Mouse (Mus musculus) neural tube, embryonic 15.5 days (tissue): ENCODE data around the gene Lrrk1. TPM values are rescaled to one million over a fixed set of nuclear protein-coding genes. Genes with fewer than 3 reads are reported as not detected.

Experiments
- ATAC-seq: fragments of 200-750 bp; cut with Nextera tagmentation; 2 replicates; pipeline ENCODE4 v1.8.0; 2017; ENCODE audit warnings: mild to moderate bottlenecking, moderate TSS enrichment, moderate library complexity; ENCODE audit not compliant: low FRiP score
- H3K27ac ChIP-seq: fragments of 300-500 bp; sonication (generic); replicated peaks from 2 replicates; pipeline ENCODE4 v1.5.1; 2015; ENCODE audit warnings: mild to moderate bottlenecking, inconsistent platforms
- H3K27me3 ChIP-seq: fragments of 300-500 bp; sonication (generic); replicated peaks from 2 replicates; pipeline ENCODE4 v1.6.1; 2015; ENCODE audit warnings: inconsistent platforms
- H3K36me3 ChIP-seq: fragments of 300-500 bp; sonication (generic); 2 replicates; pipeline ENCODE4 v1.6.1; 2015; ENCODE audit warnings: inconsistent platforms
- H3K4me1 ChIP-seq: fragments of 300-500 bp; sonication (generic); 2 replicates; pipeline ENCODE4 v1.6.1; 2015; ENCODE audit warnings: inconsistent platforms
- H3K4me2 ChIP-seq: fragments of 300-500 bp; sonication (generic); 2 replicates; pipeline ENCODE4 v1.6.1; 2015; ENCODE audit warnings: inconsistent platforms, mild to moderate bottlenecking, moderate library complexity
- H3K4me3 ChIP-seq: fragments of 300-500 bp; sonication (generic); replicated peaks from 2 replicates; pipeline ENCODE4 v1.5.1; 2015; ENCODE audit warnings: mild to moderate bottlenecking, inconsistent platforms
- H3K9ac ChIP-seq: fragments of 300-500 bp; sonication (generic); replicated peaks from 2 replicates; pipeline ENCODE4 v1.6.1; 2015; ENCODE audit warnings: mild to moderate bottlenecking, inconsistent platforms
- H3K9me3 ChIP-seq: fragments of 300-500 bp; sonication (generic); replicated peaks from 2 replicates; pipeline ENCODE4 v1.6.1; 2016; ENCODE audit warnings: inconsistent platforms
- WGBS: fragments of 180-500 bp; shearing (Covaris S2); methylation state at CpG from one replicate; pipeline ENCODE4 v1.1.7; 2015; ENCODE audit warnings: mixed read lengths; 5-methylcytosine and 5-hydroxymethylcytosine counted together
- polyA plus RNA-seq: library from polyadenylated mRNA; unstranded; fragments of >200 nt; fragmentation: Nextera tagmentation; extraction: Ambion mirVana; gene quantifications from 2 replicates; pipeline ENCODE4 v1.2.1, GENCODE M21; 2015

Gene Lrrk1
- polyA plus RNA-seq, 1 experiment from 2014 or later = 5.1 TPM

- Histone ChIP-seq H3K9ac (no peak overlapping the region), H3K4me1 (no peaks in the 10 kb centered on the region), H3K4me2 (no peak overlapping the region), H3K4me3 (no peak overlapping the region), H3K27me3 (no peaks in the 10 kb centered on the region), H3K27ac (no peak overlapping the region), H3K36me3 (no peaks in the 10 kb centered on the region), H3K9me3 (no peaks in the 10 kb centered on the region)
- ATAC-seq = no peak
- WGBS = 87% methylated on average over 10 of the region's 10 CpGs
These were observed 11.6 kb downstream of the Lrrk1 start for GRCm38 (mm10) chr7:66376560-66376959.

DNA sequence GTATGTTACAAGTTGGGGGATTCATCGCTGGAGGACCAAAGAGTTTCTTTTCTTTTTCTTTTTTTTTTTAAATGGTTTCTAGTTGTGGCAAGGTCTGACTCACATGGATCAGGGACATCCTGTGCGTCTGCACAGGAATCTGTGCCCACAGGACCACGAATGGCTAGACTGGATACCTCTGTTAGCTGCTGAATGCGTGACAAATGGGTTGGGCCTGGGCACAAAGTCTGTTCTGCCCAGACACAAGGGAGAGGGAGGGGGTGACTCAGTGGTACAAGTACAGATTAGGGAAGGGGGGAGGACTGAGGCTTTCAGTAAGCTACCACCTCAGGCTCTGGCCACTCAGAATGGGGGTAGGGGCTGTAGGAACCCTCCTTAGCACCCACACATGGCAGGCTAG is 12.4 kb downstream of the Lrrk1 start:
- H3K9ac ChIP-seq = no peak overlapping the region
- no peak overlapping the region for H3K4me3 ChIP-seq
- H3K27ac ChIP-seq = no peak overlapping the region
- WGBS = 79% methylated on average over 4 of the region's 4 CpGs
- H3K9me3 ChIP-seq = no peaks in the 10 kb centered on the region
- H3K36me3 ChIP-seq = no peaks in the 10 kb centered on the region
- ATAC-seq = no peak
- no peaks in the 10 kb centered on the region for H3K27me3 ChIP-seq
- H3K4me1 ChIP-seq = no peaks in the 10 kb centered on the region
- H3K4me2 ChIP-seq = no peak overlapping the region

DNA sequence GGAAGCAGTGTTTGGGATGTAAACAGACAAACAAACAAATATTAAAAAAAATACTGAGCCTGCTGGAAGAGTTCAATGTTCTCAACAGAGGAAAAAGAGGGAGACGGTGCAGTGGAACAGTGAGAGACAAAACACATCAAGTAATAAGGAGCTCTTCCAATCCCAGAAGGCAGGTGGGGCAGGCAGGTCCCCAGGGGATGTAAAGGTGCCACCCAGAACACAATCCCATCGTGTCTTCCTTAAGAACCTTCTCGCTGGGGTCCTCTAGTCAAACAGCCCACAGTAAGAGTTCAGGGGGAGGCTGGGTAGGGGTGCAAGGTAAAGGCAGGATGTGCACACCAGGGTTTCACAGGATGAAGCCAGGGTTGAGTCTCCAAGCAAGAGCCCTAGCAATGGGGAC is 14.8 kb downstream of the Lrrk1 start:
- no peak overlapping the region for H3K9ac ChIP-seq
- no peak overlapping the region for H3K27ac ChIP-seq
- H3K4me2 ChIP-seq = no peak overlapping the region
- no peaks in the 10 kb centered on the region for H3K4me1 ChIP-seq
- no peak for ATAC-seq
- H3K27me3 ChIP-seq = no peaks in the 10 kb centered on the region
- WGBS = 94% methylated on average over 3 of the region's 3 CpGs
- no peak overlapping the region for H3K4me3 ChIP-seq
- no peaks in the 10 kb centered on the region for H3K36me3 ChIP-seq
- H3K9me3 ChIP-seq = no peaks in the 10 kb centered on the region

- Histone ChIP-seq H3K9ac (no peak overlapping the region), H3K4me2 (no peak overlapping the region), H3K36me3 (no peaks in the 10 kb centered on the region), H3K4me3 (no peak overlapping the region), H3K27ac (no peak overlapping the region), H3K9me3 (no peaks in the 10 kb centered on the region), H3K27me3 (no peaks in the 10 kb centered on the region), H3K4me1 (no peaks in the 10 kb centered on the region)
- 84% methylated on average over 6 of the region's 6 CpGs for WGBS
- no peak for ATAC-seq
These were observed 17.2 kb downstream of the Lrrk1 start for GRCm38 (mm10) chr7:66370970-66371369.

GRCm38 (mm10) chr7:66369934-66370445 is 18.2 kb downstream of the Lrrk1 start:
- Histone ChIP-seq H3K36me3 (no peaks in the 10 kb centered on the region), H3K4me1 (no peaks in the 10 kb centered on the region), H3K27me3 (no peaks in the 10 kb centered on the region), H3K9ac (no peak overlapping the region), H3K27ac (no peak overlapping the region), H3K4me2 (no peak overlapping the region), H3K4me3 (no peak overlapping the region), H3K9me3 (no peaks in the 10 kb centered on the region)
- 77% methylated on average over 5 of the region's 5 CpGs for WGBS
- no peak for ATAC-seq

DNA sequence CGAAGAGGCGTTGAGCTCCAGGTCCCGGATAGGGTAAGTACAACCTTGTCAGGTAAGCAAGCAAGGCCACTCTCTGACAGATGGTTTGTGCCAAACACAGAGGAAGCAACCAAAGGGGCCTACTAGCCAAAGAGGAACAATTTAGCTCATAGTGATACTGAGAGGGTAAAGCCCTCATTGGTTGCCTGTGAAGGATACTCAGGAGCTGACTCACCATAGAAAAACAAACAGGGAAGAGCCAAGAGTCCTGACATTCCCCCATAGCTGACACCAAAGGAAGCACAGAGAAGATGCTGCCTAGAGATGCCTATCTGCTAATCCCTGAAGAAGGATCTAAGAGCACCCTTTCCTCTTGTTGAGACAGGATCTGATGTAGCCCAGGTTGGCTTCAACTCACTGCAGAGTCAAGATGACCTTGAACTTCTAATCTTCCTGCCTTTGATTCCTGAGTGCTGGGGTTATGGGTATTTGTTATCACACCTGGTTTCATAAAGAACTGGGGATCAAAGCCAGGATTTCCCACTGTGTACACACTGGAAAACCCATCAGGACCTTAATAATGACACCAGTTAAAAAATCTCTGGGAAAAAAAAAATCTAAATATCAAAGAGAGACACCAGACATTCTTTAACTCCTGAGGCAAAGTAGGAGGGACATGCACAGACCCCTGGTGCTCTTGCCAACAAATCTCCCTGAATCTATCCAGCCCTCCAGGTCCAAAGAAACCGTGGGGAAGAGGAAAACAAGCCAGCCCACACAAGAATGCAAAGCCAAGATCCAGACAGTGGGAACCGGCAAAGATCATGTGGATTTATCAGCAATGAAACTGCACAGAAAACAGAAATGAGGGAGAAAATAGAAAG is 18.8 kb downstream of the Lrrk1 start:
- no peak for ATAC-seq

DNA sequence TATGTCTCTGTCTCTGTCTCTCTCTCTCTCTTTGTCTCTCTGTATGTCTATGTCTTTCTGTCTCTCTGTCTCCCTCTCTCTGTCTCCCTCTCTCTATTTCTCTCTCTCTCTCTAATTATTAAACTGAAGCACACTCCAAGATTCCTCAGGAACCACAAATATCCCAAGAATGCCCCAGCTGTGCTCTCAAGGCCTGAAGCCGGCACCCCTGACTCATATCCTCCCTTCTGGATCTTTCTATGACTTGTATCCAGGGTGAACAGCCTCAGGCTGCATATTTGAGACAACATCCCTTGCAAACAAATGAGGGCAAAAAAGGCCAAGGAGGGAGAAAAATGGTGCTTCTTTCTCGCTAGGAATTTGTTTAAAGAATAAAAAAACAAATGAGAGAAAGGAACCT is 22.2 kb downstream of the Lrrk1 start, which contains the start of gene Gm10974:
TSS of gene Gm10974 (plus strand) at position 2 of the 400 bp plus-strand sequence.
- no peak within 1 kb of the TSS for H3K9ac ChIP-seq
- no peaks in the 10 kb centered on the region for H3K36me3 ChIP-seq
- no peak within 1 kb of the TSS for H3K27ac ChIP-seq
- no peak for ATAC-seq
- no peaks in the 10 kb centered on the region for H3K27me3 ChIP-seq
- no peak within 1 kb of the TSS for H3K4me3 ChIP-seq
- no peaks in the 10 kb centered on the region for H3K9me3 ChIP-seq
- 68% methylated on average over 2 of the region's 2 CpGs for WGBS
- no peak within 1 kb of the TSS for H3K4me2 ChIP-seq
- H3K4me1 ChIP-seq = no peaks in the 10 kb centered on the region

More for the DNA sequence above, 18.8 kb downstream of the Lrrk1 start:
- no peak overlapping the region for H3K4me3 ChIP-seq
- H3K9ac ChIP-seq = no peak overlapping the region
- 79% methylated on average over 5 of the region's 5 CpGs for WGBS
- no peak overlapping the region for H3K4me2 ChIP-seq
- no peaks in the 10 kb centered on the region for H3K27me3 ChIP-seq
- no peaks in the 10 kb centered on the region for H3K9me3 ChIP-seq
- H3K4me1 ChIP-seq = no peaks in the 10 kb centered on the region
- no peaks in the 10 kb centered on the region for H3K36me3 ChIP-seq
- H3K27ac ChIP-seq = no peak overlapping the region

- WGBS = 77% methylated on average over 2 of the region's 2 CpGs
- no peak for ATAC-seq
- H3K4me2 ChIP-seq = no peak overlapping the region
These were observed 22.7 kb downstream of the Lrrk1 start for GRCm38 (mm10) chr7:66365411-66365810.

GRCm38 (mm10) chr7:66364491-66364890 is 23.7 kb downstream of the Lrrk1 start:
- ATAC-seq = no peak
- Histone ChIP-seq H3K27ac (no peak overlapping the region), H3K4me2 (no peak overlapping the region), H3K9me3 (no peaks in the 10 kb centered on the region), H3K9ac (no peak overlapping the region), H3K27me3 (no peaks in the 10 kb centered on the region), H3K4me3 (no peak overlapping the region), H3K36me3 (no peaks in the 10 kb centered on the region), H3K4me1 (no peaks in the 10 kb centered on the region)
- 96% methylated on average over 11 of the region's 11 CpGs for WGBS

More at GRCm38 (mm10) chr7:66365411-66365810, 22.7 kb downstream of the Lrrk1 start:
- Histone ChIP-seq H3K4me3 (no peak overlapping the region), H3K9ac (no peak overlapping the region), H3K9me3 (no peaks in the 10 kb centered on the region), H3K36me3 (no peaks in the 10 kb centered on the region), H3K27ac (no peak overlapping the region), H3K27me3 (no peaks in the 10 kb centered on the region), H3K4me1 (no peaks in the 10 kb centered on the region)

- Histone ChIP-seq H3K36me3 (no peaks in the 10 kb centered on the region), H3K9me3 (no peaks in the 10 kb centered on the region), H3K27ac (no peak overlapping the region), H3K4me2 (no peak overlapping the region), H3K9ac (no peak overlapping the region), H3K4me1 (no peaks in the 10 kb centered on the region), H3K27me3 (no peaks in the 10 kb centered on the region), H3K4me3 (no peak overlapping the region)
- WGBS = 91% methylated on average over 4 of the region's 4 CpGs
- ATAC-seq = no peak
These were observed 29.1 kb downstream of the Lrrk1 start for GRCm38 (mm10) chr7:66359044-66359443.

- Histone ChIP-seq H3K36me3 (no peaks in the 10 kb centered on the region), H3K4me3 (no peak overlapping the region), H3K27me3 (no peaks in the 10 kb centered on the region), H3K27ac (no peak overlapping the region), H3K9me3 (no peaks in the 10 kb centered on the region), H3K4me2 (no peak overlapping the region), H3K4me1 (no peaks in the 10 kb centered on the region), H3K9ac (no peak overlapping the region)
- 96% methylated on average over 3 of the region's 3 CpGs for WGBS
- no peak for ATAC-seq
These were observed 29.7 kb downstream of the Lrrk1 start for GRCm38 (mm10) chr7:66358461-66358860.

DNA sequence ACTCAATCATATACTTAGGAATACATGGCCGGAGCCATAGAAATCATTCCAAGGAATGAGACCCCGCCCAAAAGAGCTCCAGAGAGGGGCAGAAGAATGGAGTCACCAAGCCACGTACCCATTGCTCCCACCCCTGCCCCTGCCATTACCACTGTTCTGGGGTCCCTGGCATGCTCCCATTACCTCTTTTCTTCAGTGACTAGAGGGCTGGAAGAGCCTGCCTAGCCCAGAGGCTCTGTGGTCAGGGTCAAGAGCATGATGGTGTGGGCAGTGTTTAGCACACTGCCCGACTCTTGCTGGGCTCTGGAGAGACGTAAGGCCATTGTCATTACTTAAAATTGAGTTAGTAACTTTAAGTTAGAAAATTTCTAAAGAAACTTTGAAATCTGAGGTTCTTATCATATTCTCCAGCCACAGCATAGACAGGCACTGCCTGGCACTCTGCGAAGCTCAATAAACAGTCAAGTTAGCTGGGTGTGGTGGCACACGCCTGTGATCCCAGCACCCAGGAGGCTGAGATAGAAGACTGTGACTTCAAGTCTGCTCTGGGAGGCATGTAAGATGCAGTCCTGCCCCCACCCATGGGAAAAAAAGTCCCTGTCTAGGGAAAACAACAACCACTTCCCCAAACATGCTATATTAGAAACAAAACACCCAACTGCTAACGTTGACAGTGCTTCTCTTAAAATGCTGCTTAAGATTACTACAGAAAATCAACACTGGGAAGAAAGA is 32.2 kb downstream of the Lrrk1 start:
- H3K4me3 ChIP-seq = no peak overlapping the region
- H3K4me2 ChIP-seq = no peak overlapping the region
- no peaks in the 10 kb centered on the region for H3K9me3 ChIP-seq
- H3K36me3 ChIP-seq = no peaks in the 10 kb centered on the region
- 90% methylated on average over 8 of the region's 8 CpGs for WGBS
- H3K27me3 ChIP-seq = no peaks in the 10 kb centered on the region
- H3K27ac ChIP-seq = no peak overlapping the region
- ATAC-seq = no peak
- H3K4me1 ChIP-seq = no peaks in the 10 kb centered on the region
- no peak overlapping the region for H3K9ac ChIP-seq
